Mouse (Mus musculus) retina, adult 2 months (tissue): ENCODE measurements around the gene Lat2.
A peak's percentile ranks its signal among the peaks of the same experiment; 100 is the strongest.
"Not testable (repeated sequence)": the region's sequence is repeated elsewhere in the genome, so short reads cannot be mapped to it uniquely, and the experiment has no call there.

Experiments
- DNase-seq: peaks from one replicate; pipeline ENCODE4 v3.0.0-alpha.2; 2012; ENCODE audit warnings: low read depth, low spot score

Lat2 gene

DNA sequence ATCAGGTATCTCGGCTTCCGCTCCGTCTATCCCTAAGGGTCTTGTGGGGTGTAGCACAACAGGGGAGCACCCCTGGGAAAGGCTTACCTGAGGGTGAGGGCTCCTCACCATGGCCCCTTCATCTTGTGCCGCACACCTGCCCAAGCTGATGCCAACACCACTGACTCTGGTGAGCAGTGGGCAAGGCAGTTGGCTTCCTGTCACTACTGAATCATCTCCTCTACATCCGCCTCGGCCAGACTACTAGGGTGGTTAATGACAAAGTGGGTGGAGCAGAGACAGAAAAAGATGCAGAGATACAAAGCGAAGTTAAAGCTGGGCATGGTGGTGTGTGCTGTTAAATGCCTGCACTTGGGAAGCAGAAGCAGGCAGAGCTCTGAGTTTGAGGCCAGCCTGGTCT lies at the start of gene Lat2:
Gene Lat2 (minus strand): TSS at position 224 of the 400 bp plus-strand sequence.
- DNase-seq = no peak

- DNase-seq = no peak
Measured at GRCm38 (mm10) chr5:134656708-134657107, 41.9 kb upstream of the Lat2 start.

DNA sequence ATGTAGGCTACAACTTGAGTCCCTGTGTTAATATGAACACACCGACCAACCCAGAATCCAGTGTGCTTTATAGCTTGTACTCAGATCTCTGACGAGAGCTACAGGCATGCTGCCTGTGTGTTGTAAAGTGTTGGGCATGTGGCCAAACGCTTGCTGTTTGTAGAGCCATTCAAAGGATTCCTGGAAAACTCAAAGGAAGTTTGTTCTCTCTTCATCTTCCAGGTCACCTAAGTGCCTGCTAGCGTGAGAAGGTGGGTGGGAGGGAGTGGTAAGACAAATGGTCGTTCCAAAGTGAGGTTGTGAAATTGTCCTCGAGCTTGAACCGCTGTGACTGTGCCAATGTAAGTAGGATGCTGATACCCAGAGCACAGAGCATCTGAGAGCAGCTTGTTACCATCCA lies 37.2 kb upstream of the Lat2 start:
- DNase-seq = no peak

DNA sequence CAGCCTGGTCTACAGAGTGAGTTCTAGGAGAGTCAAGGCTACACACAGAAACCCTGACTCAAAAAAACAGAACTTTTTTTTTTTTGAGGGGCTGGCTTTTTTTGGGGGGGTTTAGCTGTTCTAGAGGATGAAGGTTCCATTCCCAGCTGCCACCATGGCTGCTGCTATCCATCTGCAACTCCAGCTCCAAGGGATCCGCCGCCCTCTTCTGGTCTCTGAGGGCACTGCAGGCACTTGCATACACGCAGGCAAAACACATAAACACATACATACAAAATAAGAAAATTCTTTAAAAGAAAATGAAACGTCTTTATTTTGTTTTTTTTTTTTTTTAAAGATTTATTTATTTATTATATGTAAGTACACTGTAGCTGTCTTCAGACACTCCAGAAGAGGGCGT lies 36.1 kb upstream of the Lat2 start:
- DNase-seq = no peak

- DNase-seq = not testable (repeated sequence)
Measured at GRCm38 (mm10) chr5:134648976-134649375, 34.2 kb upstream of the Lat2 start.

DNA sequence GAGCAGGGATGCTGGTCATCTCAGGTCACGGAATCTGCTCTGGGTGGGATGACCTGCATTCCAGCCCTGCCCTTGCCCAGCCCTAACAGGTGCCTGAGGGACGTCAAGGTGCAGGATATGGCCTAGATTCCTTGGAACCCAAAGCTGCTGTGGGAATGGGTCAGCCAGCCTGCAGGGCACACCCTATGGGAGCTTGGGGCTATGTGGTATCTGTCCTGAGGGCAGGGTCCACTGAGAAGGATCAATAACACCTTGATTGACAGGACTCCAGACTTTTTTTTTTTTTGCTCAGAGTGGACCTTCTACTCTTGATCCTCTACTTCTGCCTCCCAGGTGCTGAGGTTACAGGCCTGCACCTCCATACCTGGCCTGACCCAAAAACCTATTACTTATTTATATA lies 32.6 kb upstream of the Lat2 start:
- no peak for DNase-seq

DNA sequence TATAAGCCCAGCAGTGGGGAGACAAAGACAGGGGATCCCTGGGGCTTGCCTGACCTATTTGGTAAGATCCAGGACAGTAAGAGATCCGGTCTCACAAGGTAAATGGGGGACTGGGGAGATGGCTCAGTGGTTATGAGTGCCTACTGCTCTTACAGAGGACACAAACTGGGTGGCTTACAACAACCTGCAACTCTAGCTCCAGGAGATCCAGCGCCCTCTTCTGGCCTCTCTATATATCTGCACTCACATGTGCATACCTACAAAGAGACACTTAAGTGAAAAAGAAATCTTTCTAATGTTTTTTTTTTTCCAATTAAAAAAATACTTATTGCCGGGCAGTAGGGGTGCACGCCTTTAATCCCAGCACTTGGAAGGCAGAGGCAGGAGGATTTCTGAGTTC lies 31.6 kb upstream of the Lat2 start:
- DNase-seq = no peak

- no peak for DNase-seq
Measured at GRCm38 (mm10) chr5:134644643-134645118, 29.9 kb upstream of the Lat2 start.

- no peak for DNase-seq
Measured at GRCm38 (mm10) chr5:134644121-134644520, 29.3 kb upstream of the Lat2 start.

DNA sequence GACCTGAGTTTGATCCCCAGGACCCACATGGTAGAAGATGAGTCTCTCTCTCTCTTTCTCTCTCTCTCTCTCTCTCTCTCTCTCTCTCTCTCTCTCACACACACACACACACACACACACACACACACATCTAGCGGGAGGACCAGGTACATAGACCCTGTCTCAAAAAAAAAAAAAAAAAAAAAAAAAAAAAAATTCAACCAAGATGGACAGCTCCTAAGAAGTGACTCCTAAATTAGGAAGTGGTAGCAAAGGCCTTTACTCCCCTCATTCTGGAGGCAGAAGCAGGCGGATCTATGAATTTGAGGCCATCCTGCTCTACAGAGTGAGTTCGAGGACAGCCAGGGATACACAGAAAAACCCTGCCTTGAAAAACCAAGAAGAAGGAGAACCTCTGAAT lies 25.5 kb upstream of the Lat2 start:
- DNase-seq = no peak

DNA sequence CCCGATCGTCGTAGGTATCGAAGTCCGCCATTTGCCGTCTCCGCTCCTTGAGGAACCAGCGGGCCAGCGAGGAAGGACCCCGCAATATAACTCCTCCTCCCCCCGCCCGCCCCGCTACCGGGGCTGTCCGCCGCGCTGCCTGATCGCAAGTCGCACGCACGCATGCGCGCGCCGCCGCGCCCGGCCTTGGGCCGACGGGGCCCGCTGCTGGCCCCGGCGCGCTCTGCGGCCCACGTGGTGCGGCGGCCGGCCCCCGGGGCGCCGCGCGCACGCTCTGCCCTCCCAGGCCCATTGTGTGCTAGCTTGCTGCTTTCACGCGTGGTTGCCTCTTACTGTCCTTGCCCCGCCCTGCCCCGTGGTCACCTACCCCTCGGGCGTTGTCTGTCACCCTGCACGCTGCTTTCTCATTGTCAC lies 24.5 kb upstream of the Lat2 start, which contains the start of gene Eif4h:
Gene Eif4h (minus strand): TSS at position 222 of the 414 bp plus-strand sequence.
- DNase-seq = peak; percentile 95

DNA sequence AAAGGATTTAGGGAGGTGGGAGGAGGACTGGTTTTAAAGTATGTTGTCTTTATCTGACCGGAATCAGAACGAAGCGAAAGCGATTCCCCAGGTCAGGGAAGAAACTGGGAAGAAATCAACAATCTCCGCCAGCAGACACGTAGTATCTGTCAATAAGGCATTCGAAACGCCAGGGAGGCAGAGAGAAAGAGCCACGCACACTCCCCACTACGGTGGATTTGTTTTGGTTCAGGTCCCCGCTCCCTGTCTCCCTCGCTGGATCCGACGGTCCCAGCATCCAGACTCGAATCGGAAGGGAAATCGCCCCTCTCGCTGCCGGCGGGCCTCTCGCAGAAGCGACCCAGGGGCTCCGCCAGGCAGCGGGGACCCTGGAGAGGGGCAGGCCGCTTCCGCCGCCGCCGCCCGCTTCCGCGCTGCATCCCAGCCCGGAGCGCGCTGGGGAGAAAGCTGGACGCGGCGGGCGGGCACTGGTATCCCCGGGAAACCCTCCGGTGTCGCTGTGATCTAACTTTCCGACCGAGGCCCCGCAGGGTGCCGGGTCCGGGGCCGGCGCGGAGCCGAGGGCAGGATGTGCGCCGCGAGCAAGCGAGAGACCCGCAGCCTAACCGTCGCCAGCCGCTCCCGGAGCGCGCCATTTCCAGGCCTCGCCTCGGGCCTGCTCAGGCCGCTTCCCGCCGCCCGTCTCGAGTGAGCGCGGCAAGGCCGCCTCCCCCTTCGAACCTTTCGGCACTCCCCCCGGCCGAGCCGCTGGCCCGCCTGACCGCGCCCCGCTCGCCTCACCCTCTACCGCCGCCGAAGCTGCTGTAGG lies 23.8 kb upstream of the Lat2 start:
- DNase-seq = no peak

GRCm38 (mm10) chr5:134637820-134638367 lies 23.1 kb upstream of the Lat2 start:
- no peak for DNase-seq

DNA sequence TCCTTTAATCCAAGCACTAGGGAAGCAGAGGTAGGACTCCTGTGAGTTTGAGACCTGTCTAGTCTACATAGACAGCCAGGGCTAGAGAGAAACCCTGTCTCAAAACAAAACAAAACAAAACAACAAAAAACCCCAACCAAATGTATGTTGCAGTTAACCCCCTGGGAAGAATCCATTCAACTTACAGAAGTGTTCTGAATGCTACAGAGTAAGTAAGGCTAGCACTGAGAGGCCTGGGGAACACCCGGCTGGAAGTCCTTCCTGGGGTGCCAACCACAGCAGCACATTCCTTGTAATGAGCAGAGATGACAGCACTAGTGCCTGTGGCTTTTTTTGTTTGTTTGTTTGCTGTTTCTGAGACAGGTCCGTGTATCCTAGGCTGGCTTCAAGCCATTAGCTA lies 18.0 kb upstream of the Lat2 start:
- no peak for DNase-seq

- no peak for DNase-seq
Measured at GRCm38 (mm10) chr5:134630835-134631234, 16.0 kb upstream of the Lat2 start.

DNA sequence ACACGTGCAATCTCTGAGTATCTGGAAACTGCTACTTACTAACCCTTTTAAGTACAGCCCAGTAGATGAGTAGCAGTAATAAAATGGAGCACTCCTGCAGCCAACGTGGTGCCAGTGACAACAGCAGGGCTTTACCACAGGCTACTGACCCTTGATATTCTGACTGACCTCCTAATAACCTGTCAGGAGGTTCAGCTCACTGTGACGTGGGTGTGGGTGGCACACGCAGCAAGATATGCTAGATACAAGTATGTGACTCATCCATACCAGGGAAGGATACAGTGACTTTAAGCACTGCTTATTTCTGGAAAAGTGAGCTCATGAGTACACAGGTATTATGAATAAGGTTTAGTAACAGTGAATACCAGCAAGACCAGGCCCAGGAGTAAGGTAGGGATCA lies 14.7 kb upstream of the Lat2 start:
- DNase-seq = no peak

GRCm38 (mm10) chr5:134622069-134622468 lies 7.2 kb upstream of the Lat2 start:
- DNase-seq = no peak

GRCm38 (mm10) chr5:134621099-134621640 lies 6.3 kb upstream of the Lat2 start:
- no peak for DNase-seq

GRCm38 (mm10) chr5:134620457-134620856 lies 5.6 kb upstream of the Lat2 start:
- no peak for DNase-seq

- no peak for DNase-seq
Measured at GRCm38 (mm10) chr5:134617071-134617470, 2.2 kb upstream of the Lat2 start.

DNA sequence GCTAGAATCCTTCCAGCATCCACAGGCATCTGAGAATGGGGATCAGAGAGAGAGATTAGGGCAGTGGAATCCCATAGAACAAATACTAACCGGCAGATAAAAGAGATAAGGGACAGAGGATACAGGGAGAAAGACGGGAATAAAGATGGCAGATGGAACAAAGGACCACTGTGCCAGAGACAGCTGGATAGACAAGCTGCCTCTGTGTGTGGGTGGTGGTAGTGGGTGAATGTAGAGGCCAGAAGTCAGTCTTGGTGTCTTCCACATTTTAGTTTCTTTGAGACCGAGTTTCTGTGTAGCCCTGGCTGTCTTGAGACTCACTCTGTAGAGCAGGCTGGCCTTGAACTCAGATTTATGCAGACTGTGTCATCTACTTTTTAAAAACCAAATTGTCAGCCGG lies 955 bp upstream of the Lat2 start:
- no peak for DNase-seq

DNA sequence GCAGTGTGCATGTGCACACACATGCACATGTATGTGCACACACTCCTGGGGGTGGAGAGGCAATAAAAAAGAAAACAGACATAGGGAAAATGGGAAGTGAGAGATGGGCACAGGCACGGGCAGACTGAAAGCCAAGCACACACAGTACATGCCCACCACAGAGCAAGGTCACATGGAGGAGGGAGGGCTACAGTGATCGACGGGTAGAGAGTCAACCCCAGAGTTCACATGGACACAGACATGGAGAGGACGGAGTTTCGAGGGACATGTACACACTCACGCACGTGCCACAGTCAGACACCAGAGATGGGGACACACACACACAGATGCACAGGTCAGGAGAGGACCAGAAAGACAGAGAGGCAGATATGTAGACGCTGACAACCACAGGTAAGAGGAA lies 555 bp upstream of the Lat2 start:
- DNase-seq = no peak

- no peak for DNase-seq
Measured at GRCm38 (mm10) chr5:134614296-134614695, 529 bp downstream of the Lat2 start.
